ENCODE assay signal across 11 mouse cellular contexts in genomic region chr3:154880536-154880939, GRCm38 (mm10).
DNase-seq lines count a peak whose midpoint lies in the region; ATAC-seq lines count a peak whose summit lies in the region.
"Had no signal": no experiment of that assay in that cellular context is flagged by ENCODE, and none has a peak within 500 bp of the region (broad histone marks: within the 10 kb centered on the region; RNA-seq: fewer than 3 reads in every experiment).

No protein-coding gene starts in this region.

- no peak overlapping the region for H3K4me2 ChIP-seq in forebrain, embryonic 14.5 days (ENCODE audit: low read length)
- H3K4me2 ChIP-seq: midbrain, embryonic 15.5 days had no signal

- no peak overlapping the region for H3K9ac ChIP-seq in forebrain, embryonic 14.5 days (ENCODE audit: low read length)
- H3K9ac ChIP-seq: midbrain, embryonic 15.5 days had no signal

- no peaks in the 10 kb centered on the region for H3K9me3 ChIP-seq in forebrain, embryonic 14.5 days (replicated peaks; ENCODE audit: control insufficient read depth, low read length)
- H3K9me3 ChIP-seq: midbrain, embryonic 15.5 days had no signal

- intact Hi-C loops in heart, postnatal 14 days (cut with DNase I) = no loop called here

- 0 out of 2 replicates have a peak, but pooled peaks cover 3% of the 10 kb centered on the region for H3K4me1 ChIP-seq in forebrain, embryonic 14.5 days (ENCODE audit: control insufficient read depth, insufficient read depth, low read length)

- H3K27me3 ChIP-seq in forebrain, embryonic 14.5 days (replicated peaks; ENCODE audit: control insufficient read depth, insufficient read depth, low read length) = no peaks in the 10 kb centered on the region
- H3K27me3 ChIP-seq: midbrain, embryonic 15.5 days had no signal

- peak; percentile 3 for DNase-seq in embryo, embryonic 11 days
- DNase-seq in embryo, embryonic 10 days (ENCODE audit: low spot score) = no peak
- DNase-seq in 3T3-L1 (ENCODE audit: low read depth, low spot score) (peak; percentile 14), adipocyte (ENCODE audit: low spot score) (no peak)
- peak; percentile 44 for DNase-seq in forebrain, embryonic 14.5 days (ENCODE audit: low spot score)
- DNase-seq in heart, postnatal 14 days = peak; percentile 21 to 34
- DNase-seq in layer of hippocampus, postnatal 25 days (ENCODE audit: extremely low spot score in 1 of 2, low spot score in 1 of 2) = no peak
- DNase-seq: cerebellum, adult 9-10 months; lung, adult 2 months had no signal

- H3K27ac ChIP-seq in forebrain, embryonic 14.5 days (ENCODE audit: low read depth, low read length) = no peak overlapping the region
- H3K27ac ChIP-seq: midbrain, embryonic 15.5 days had no signal

- H3K36me3 ChIP-seq in forebrain, embryonic 14.5 days (ENCODE audit: control insufficient read depth, insufficient read depth, low read length) = no peaks in the 10 kb centered on the region
- H3K36me3 ChIP-seq: midbrain, embryonic 15.5 days had no signal

- 24% methylated on average over 4 of the region's 4 CpGs for WGBS in forebrain, embryonic 14.5 days

- H3K4me3 ChIP-seq in forebrain, embryonic 14.5 days (ENCODE audit: low read depth, low read length) = no peak overlapping the region
- H3K4me3 ChIP-seq: midbrain, embryonic 15.5 days had no signal

- peak; percentile 49; the same call in 1 of the 2 replicates for ATAC-seq in forebrain, embryonic 14.5 days
- ATAC-seq in megakaryocyte, adult 5-6 weeks (ENCODE audit: poor library complexity, severe bottlenecking) = no peak
- ATAC-seq: midbrain, embryonic 15.5 days had no signal

Comparison
In these comparisons a context has a peak if more than half of its experiments do, and no peak if none do; other contexts are left out.
1. DNase-seq: peak in embryo, embryonic 11 days (single experiment), 3T3-L1 (single experiment), forebrain, embryonic 14.5 days (single experiment) and heart, postnatal 14 days (2 of 2); none in embryo, embryonic 10 days (single experiment), layer of hippocampus, postnatal 25 days (0 of 2) and adipocyte (single experiment).